Mouse (Mus musculus) fat pad, adult 2 months (tissue): Measurements from ENCODE around the gene Ak5.
"Not testable (repeated sequence)": the region's sequence is repeated elsewhere in the genome, so short reads cannot be mapped to it uniquely, and the experiment has no call there.

Experiments used
- DNase-seq: peaks from one replicate; pipeline ENCODE4 v3.0.0-alpha.2; 2011; ENCODE audit warnings: low read depth, low spot score; ENCODE audit errors: extremely low read depth

Gene Ak5

DNA sequence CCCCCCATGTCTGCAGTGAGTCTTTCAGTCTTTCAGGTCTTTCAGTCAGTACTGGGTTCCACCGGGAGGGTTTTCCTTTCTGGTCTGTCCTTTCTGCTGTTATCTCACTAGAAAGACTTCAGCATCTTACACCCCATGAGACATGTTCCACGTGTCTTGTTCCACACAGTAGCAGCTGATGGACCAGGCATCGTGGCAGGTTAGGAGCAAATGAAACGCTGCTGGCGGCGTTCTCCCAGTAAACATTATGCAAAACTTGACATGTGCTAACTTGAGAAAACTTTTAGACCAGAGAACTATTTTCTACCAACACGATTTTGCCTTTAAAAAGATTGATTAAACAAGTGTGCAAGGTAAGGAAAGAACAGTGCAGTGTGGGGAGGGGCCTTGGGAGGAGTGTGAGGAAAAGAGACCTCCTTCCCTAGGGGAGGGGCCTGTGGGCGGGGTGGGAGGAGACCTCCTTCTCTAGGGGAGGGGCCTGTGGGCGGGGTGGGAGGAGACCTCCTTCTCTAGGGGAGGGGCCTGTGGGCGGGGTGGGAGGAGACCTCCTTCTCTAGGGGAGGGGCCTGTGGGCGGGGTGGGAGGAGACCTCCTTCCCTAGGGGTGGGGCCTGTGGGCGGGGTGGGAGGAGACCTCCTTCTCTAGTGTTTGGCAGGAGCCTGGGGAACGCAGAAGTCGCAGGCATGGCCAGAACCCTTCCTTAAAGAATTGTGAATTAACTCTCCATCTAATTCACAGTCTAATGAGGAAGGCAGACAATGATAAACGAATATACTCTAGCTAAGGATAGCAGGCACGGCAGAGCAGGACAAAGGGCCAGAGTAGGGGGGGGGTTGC lies 189.3 kb downstream of the Ak5 start:
- no peak for DNase-seq

DNA sequence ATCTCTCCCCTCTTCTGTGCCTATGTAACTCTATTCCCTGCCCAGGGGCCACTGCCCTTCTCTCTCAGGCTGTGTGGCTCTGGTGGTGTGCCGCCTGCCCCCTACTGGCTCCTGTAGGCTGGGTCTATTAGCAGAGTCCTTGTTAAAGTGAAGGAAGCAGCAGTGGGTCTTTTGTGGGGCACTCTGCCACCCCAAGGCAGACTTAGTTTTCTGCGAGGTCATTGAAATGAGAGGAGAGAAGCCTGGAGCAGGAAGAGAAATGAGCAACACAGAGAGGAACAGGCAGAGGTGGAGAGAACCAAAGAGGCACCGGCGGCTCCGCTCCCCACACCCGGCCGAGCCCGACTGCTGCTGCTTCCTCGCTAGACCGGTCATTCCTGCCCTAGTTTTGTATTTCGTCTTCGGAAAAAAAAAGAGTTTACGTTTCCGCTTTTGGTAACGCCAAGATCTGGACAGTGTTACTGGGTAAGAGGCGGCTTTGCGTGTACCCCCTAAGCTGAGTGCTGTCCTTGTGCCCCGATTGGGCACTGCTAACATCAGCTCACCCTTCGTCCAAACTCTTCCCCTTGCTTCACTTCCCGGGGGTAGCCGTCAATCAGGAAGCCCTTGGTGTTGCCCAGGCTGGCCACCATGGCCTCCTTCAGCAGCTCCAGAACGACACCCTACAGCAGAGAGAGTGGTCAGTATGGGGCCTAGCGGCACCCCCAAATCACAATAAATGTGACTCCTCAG lies 190.2 kb downstream of the Ak5 start:
- DNase-seq = no peak

DNA sequence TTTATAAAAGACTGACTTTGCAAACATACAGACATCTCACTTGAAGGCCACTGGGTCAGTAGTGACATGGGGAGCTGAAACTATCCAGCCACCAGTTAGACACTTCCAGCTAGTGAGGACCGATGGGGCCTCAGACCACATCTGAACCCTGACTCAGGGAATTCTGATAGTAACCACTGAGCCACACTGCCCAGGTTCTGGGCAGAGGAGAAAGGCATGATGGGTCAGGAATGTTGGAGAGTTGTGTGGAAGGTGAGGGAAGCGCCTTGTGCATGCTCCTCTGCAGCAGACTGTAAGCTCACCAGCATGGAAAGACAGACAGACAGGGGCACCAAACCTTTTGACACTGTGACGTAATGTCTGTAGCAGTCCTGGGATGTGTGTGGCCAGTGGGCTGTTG lies 192.3 kb downstream of the Ak5 start:
- DNase-seq = no peak

DNA sequence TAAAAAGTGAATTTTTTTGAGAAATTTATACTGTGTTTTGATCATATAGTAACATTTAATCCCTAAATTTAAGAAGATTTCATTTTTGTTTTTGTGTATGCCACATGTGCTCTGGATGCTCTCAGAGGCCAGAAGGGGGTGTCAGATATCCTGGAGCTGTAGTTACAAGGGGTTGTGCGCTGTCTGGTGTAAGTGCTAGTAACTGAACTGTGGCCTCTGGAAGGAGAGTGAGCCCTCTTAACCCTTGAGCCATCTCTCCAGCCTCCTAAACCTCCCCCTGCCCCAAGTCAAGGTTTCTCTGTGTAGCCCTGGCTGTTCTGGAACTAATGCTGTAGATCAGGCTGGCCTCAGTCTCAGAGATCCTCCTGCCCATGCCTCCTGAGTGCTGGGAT lies 192.9 kb downstream of the Ak5 start:
- DNase-seq = no peak

DNA sequence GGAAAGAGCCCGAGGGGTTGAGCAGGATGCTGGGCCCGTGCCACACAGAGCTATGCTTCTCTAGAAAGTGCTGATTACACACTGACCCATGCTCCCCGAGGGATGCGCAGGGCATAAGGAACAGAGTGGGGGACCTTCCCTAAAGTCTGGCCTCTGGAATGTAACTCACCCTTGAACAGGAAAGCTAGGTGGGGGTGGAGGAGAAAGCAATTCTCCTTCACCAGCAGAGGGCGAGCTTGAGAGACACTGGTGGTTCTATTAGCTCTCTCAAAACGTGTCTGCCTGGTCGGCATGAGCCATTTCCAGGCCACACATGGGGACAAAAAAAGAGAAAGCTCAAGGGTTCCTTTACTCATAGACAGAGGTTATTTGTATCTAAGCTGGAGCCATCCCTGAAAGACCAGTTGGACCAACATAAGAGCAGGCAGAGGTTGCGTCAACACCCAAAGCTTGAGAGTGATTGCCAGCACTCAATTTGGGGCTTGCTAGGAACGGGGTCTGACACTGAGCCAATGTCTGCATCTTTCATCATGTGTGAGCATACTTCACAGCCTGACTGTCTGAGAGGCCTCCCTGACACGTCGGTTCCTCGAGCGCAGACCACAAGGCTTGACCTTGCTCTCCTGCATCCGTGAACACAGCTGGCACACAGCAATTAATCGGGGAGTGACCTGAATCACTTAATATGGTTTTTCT lies 193.4 kb downstream of the Ak5 start:
- DNase-seq = no peak

DNA sequence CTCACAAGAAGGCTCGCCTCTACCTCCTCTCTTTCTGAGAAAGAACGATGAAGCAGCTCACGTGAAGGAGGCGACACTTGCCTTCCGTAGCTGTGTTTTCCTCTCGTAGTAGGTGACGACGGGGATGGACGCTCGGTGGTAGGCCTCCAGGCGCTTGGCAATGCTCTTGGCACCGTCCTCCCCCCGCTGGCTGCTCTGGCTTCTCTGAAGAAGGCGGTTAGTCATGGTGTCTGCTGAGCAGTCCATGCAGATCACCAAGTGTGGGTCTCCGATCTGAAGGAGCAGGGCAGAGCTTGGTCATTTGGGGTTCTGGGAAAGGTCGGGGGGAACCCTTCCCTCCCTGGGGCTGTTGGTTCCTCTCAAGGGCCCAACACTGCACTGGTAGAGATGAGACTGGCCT lies 195.5 kb downstream of the Ak5 start:
- DNase-seq = no peak

DNA sequence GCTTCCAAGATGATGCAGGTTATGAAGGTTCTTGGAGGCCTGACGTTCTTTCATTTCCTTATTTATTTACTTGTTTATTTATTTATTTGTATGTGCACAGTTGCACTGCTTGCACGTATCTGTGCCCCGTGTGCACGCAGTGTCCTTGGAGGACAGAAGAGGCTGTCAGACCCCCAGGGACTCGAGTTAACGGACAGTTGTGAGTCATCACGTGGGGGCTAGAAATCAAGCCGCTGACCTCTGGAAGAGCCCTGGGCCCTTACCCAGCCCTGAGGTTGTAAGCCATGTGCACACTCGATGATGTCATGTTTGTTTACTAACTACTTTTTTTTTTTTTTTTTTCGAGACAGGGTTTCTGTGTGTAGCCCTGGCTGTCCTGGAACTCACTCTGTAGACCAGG lies 197.8 kb downstream of the Ak5 start:
- no peak for DNase-seq

DNA sequence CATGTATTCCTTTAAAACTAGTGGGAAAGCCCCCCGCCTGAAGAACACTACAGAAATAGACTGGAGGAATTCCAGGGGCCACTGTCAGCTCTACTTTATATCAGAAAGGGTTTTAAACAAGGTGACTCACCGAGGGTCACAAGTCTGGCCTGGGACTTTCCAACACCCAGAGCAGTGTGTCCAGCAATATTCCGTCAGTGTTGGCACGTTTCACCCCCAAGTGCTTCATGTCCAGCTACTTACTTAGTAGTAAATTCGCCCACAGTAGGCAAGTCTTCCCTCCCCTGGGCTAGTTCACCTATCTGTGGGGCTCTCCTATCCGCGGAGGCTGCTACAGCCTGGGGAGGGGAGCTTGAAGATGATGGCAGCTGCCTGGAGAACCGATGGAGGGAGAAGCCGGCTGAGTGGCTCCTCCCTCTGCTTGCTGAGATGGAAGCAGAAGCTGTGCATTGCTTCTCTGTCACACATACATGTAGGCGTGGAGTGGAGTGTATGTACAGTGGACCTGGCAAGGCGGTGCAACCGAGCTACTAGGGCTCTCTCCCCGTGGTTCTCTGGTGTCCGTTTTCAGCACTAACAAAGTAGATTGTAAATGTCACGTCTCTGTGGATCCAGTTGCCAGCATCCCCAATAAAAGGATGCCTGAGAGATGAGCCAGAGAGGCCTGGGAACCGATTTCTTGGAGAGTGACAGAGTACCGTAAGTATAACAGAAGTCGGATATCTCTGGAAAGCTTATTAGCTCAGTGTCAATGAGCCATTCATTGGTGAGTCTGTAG lies 198.5 kb downstream of the Ak5 start:
- DNase-seq = no peak

DNA sequence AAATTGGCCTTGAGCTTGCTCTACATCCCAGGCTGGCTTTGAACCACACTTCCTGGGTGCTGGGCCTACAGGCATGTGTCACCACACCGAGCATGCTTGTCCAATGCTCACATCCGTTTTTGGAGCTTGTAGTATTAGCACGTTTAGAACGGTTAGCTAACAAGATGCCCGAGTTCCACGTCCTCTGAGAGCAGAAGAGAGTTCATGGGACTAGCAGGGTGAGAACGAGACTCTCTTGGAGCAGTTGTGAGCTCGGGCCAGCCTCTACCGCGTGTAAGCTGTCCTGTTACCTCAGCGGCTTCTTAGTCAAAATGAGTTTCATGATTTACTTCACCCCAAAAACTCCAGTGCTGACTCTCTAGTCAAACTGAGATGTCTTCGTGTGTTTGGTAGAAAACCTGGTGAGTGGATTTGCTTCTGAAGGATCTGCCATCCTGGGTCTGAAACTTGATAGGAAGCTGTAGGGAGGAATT lies 199.6 kb downstream of the Ak5 start:
- no peak for DNase-seq

DNA sequence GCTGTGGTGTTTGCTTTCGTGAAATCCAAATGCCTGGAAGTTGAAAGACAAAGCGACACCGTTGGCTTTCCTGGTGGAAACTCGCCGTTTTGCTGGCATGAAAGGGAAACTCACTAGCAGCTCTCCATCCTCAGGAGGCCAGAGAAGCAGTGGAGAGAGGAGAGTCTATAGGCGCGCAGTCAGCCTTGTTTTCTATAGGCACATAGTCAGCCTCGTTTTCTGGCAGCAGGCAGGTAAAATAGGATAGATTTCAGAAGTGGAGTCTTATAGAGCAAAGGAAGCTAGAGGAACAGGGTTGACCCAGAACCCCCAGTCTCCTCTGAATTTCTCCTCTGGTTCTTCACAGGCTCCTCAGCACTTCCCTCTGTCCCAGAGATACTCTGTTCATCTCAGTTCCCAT lies 200.1 kb downstream of the Ak5 start:
- no peak for DNase-seq

DNA sequence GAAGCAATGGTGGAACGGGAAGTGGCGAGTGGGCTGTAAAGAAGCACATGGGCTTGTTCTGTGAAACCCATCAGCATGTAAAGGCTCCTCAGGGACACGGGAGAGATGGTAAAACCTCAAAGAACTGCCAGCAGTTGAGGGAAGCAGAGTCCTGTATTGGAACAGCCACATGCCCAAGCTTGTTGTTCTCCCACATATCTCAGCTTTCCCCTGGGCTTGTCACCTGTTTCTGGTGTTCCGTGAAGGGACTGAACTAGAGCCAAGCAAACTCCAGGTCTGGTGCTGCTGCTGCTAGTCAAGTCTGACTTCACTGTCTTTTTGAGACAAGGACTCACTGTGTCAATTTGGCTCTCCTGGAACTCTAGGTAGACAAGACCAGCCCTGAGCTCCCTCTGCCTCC lies 200.8 kb downstream of the Ak5 start:
- DNase-seq = peak; percentile 88

DNA sequence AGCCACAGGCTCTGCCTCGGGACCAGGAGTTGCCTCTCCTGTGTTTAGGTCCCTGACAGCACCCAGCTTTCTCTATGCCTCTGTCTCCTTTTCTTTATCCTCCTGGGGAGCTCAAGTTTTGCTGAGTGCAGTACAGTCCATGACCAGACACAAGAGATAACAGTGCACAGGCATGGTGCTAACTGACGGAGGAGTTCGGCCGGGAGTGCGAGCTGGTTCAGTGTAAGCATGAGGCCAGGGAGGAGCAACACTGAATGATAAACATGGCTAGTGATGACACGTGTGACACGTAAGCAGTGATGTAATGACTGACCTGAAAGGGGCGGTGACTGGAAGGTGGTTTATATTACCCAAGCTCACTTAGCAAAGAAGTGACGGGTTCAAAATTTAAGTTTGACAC lies 201.3 kb downstream of the Ak5 start:
- no peak for DNase-seq

DNA sequence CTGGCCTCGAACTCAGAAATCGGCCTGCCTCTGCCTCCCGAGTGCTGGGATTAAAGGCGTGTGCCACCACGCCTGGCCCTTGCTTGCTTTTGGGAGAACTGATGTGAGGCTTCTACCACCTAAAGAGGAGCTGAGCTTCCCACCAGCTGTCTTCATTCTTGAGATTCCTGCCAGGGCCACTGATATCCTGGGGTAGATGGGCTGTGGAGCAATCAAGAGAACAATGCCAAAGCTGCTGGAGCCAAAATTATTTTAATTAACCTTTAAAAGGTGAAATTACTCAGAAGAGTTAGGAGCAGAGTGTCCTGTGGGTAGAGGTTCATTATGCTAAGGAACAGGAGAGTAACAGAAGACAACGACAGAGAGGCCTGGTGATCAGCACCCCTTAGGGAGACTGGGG lies 202.8 kb downstream of the Ak5 start:
- DNase-seq = no peak

DNA sequence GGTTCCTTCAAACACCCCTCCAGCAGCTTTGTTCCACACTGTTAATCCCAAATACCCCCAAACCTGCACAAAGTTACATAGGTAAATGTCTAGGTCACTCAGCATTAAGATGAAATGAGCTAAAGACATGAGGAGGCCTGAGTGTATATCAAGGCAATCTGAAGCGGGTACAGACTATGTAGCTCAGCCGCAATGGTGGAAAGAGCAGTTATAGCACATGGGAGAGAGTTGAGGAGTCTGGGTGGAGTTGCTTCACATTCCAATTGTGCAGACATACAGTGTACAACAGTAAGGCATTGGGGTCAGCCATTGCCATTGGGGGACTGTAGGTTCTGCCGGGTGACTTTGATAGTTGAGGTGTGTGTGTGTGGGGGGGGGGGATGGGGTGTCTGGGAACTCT lies 203.7 kb downstream of the Ak5 start:
- no peak for DNase-seq

DNA sequence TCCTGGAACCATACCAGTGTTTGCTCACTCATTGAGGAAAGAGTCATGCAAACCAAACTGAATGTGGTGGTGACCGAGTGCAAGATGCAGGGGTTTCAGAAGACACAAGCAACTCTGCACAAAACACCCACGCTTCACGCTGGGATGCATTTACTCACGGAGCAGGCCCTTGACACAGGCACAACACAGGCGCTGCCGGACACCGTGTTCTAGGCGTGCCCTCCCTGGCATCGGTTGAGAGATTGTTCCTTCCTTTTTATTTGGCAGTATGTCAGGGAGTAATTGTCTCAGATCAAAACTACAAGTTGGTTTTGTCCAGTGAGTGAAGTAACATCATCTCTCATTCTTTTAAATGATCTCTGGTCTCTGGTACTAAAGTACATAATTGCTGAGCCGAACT lies 205.3 kb downstream of the Ak5 start:
- no peak for DNase-seq

DNA sequence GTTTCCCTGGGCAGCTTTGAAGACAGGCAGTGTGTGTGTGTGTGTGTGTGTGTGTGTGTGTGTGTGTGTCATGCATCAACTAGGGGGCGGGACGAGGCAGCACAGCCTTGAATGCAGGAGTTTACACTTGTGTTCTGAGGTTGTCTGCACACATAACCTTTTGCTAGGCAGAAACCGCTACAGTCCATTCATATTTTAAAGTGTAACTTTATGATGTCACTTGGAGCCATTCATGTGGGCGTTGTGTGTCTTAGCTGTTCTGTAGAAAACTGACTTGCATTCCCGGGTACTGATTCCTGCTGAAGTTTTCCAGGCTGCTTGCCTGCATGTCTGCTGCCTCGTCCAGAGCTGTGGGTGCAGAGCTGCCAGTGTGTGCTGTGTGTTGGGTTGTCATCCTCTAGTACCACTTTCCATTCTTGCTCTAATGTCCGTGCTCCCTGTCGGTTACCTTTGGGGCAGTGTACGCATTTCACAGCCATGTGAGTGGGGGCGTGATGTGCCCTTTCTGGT lies 206.1 kb downstream of the Ak5 start:
- no peak for DNase-seq

DNA sequence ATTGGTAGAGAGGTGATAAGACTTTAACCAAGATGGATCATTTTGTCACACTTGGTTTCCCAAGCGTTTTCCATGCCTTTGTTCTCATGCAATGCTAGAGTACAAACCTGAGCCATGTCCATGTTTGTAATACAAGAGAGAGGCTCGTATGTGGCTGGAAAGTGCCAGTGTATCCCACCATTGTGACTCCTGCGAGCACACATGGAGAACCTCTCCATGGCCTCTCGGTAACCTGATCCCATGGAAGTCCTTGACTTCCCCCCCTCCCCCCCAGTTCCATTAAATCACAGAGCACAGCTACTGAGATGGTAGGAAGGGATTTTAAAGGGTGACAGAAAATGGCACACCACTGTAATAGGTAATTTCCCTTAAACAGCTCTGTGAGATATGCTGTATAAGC lies 207.4 kb downstream of the Ak5 start:
- DNase-seq = no peak

DNA sequence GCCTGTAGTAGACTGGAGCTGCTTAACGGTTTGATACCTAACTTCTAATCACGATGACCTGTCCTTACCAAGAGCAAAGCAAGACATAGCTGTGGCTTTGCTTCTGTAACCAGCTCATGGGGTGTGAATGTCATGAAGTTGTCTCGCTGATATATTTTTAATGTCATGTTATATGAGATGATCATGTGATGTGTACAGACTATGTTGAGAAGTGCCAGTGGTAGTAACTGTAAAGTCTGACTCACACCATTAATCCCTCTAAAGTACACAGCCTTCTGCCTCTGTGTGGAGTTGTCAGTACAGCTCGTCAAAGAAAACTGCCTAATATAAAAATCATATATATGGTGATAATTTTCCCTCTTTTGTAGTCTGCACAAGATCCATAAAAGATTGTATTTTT lies 209.3 kb downstream of the Ak5 start:
- DNase-seq = not testable (repeated sequence)

DNA sequence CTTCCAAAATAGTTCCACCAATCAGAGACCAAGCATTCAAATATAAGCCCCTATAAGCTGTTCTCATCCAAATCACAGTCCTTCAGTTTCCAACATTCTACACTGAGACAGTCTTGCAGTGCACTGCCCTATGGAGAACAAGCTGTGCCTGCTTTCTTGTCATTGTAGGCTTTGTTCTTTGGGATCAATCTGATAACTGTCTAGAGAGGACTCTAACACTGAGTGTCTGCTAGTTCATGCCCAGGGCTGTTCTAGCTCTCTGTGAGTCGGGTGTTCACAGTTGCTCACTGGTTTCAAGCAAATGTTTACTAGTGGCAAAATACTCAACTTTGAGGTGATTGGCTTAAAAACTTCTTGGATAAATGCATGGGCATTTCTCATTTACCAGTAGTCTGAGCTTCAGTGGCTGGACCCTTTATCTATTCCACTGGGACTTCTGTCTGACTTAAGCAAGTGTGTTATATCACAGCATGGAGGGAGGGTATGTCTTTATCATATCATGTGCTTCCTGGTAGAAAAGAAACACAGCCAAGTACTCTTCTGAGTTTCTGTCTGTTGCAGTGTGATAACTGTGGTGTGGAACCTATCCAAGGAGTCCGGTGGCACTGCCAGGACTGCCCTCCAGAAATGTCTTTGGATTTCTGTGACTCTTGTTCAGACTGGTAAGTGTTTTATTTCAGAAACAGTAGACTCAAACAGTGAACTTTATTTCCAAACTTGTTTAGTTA lies 210.7 kb downstream of the Ak5 start:
- DNase-seq = no peak

DNA sequence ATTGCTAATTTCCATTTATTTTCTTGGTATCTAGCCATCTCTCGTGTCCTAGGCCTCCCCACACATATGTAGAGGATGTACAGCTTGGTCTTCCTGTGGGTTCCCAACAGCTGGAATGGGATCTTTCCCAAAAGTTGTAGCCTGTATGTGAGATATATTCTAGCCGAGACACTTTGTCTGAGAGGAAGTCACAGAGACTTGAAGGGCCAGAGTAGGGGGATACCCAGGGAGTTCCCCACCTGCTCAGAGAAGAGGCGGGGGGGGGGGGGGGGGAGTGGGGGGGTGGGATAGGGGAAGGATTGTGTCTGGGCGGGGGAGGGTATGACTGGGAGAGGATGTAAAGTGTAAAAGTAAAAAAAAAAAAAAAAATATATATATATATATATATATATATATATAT lies 215.0 kb downstream of the Ak5 start:
- DNase-seq = no peak
